Mouse (Mus musculus) stomach, embryonic 16.5 days (tissue): ENCODE data around the gene Rag1. TPM values are rescaled to one million over a fixed set of nuclear protein-coding genes. Genes with fewer than 3 reads are reported as not detected.
A peak's percentile ranks its signal among the peaks of the same experiment; 100 is the strongest.

Experiments
- ATAC-seq: fragments of 200-750 bp; cut with Nextera tagmentation; 2 replicates; pipeline ENCODE4 v1.8.0; 2017; ENCODE audit warnings: moderate number of reproducible peaks, moderate TSS enrichment; ENCODE audit not compliant: insufficient read depth, low FRiP score
- H3K27ac ChIP-seq: fragments of 300-500 bp; sonication (generic); 2 replicates; pipeline ENCODE4 v1.5.1; 2014; ENCODE audit warnings: low read length
- H3K27me3 ChIP-seq: fragments of 300-500 bp; sonication (generic); 2 replicates; pipeline ENCODE4 v1.6.1; 2014; ENCODE audit warnings: low read length, control low read depth, mixed read lengths; ENCODE audit not compliant: control insufficient read depth, insufficient read depth
- H3K36me3 ChIP-seq: fragments of 300-500 bp; sonication (generic); 2 replicates; pipeline ENCODE4 v1.6.1; 2014; ENCODE audit warnings: low read length; ENCODE audit not compliant: control insufficient read depth, insufficient read depth
- H3K4me1 ChIP-seq: fragments of 300-500 bp; sonication (generic); 2 replicates; pipeline ENCODE4 v1.6.1; 2014; ENCODE audit warnings: low read length, control low read depth, mixed read lengths; ENCODE audit not compliant: control insufficient read depth, insufficient read depth
- H3K4me2 ChIP-seq: fragments of 300-500 bp; sonication (generic); 2 replicates; pipeline ENCODE4 v1.6.1; 2014; ENCODE audit warnings: low read depth, low read length, mixed read lengths
- H3K4me3 ChIP-seq: fragments of 300-500 bp; sonication (generic); replicated peaks from 2 replicates; pipeline ENCODE4 v1.5.1; 2014; ENCODE audit warnings: mild to moderate bottlenecking, low read length
- H3K9ac ChIP-seq: fragments of 300-500 bp; sonication (generic); 2 replicates; pipeline ENCODE4 v1.6.1; 2014; ENCODE audit warnings: low read length
- H3K9me3 ChIP-seq: fragments of 300-500 bp; sonication (generic); replicated peaks from 2 replicates; pipeline ENCODE4 v1.6.1; 2016; ENCODE audit warnings: low read length, control low read depth; ENCODE audit not compliant: control insufficient read depth
- WGBS: fragments of 180-500 bp; shearing (Covaris S2); extraction: QIAGEN DNeasy Blood & Tissue Kit; methylation state at CpG from one replicate; pipeline ENCODE4 v1.1.7; 2014; 5-methylcytosine and 5-hydroxymethylcytosine counted together
- polyA plus RNA-seq: library from polyadenylated mRNA; unstranded; fragments of >200 nt; fragmentation: Nextera tagmentation; extraction: Ambion mirVana; gene quantifications from 2 replicates; pipeline ENCODE4 v1.2.1, GENCODE M21; 2015

Gene Rag1
- polyA plus RNA-seq, 1 experiment from 2014 or later = 0.17 TPM

GRCm38 (mm10) chr2:101678236-101679021 lies 29.1 kb upstream of the Rag1 start, which contains the start of gene Traf6:
Gene Traf6, plus strand, starts transcription at chr2:101678429.
- Histone ChIP-seq H3K4me3 (peak within 1 kb of the TSS; percentile 71), H3K4me2 (peak within 1 kb of the TSS; percentile 56), H3K9ac (peak within 1 kb of the TSS; percentile 94), H3K9me3 (no peaks in the 10 kb centered on the region), H3K27ac (no peak within 1 kb of the TSS), H3K27me3 (0 out of 2 replicates have a peak, but pooled peaks cover 3% of the 10 kb centered on the region), H3K4me1 (no peaks in the 10 kb centered on the region; the same call in 1 of the 2 replicates), H3K36me3 (no peaks in the 10 kb centered on the region)
- WGBS = under 1% methylated on average over 68 of the region's 68 CpGs
- ATAC-seq = peak; percentile 97

DNA sequence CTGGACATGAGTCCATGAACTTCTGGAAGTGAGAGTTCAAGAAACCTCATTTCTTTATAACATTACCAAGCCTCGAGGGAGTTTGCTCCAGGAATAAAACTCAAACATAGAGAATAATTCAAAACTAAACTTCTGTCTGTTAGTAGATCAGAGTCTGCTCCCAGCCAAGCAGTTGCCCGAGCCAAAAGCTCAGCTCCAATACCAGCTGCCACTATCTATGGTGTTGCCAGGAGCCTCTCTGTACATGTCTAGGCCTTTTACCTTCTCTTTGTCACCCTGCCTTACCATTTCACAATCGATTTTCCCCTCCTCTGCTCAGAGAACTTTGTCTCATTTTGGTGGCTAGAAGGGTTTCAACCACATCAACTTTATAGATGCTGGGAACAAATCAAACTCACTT lies 24.2 kb upstream of the Rag1 start:
- H3K27me3 ChIP-seq = 0 out of 2 replicates have a peak, but pooled peaks cover 3% of the 10 kb centered on the region
- 69% methylated on average over 3 of the region's 3 CpGs for WGBS
- no peak overlapping the region for H3K27ac ChIP-seq
- H3K4me3 ChIP-seq = no peak overlapping the region
- H3K9me3 ChIP-seq = no peaks in the 10 kb centered on the region
- H3K4me2 ChIP-seq = no peak overlapping the region
- no peak for ATAC-seq
- no peak overlapping the region for H3K9ac ChIP-seq
- H3K4me1 ChIP-seq = no peaks in the 10 kb centered on the region
- H3K36me3 ChIP-seq = no peaks in the 10 kb centered on the region

- H3K27me3 ChIP-seq = no peaks in the 10 kb centered on the region
- no peak for ATAC-seq
- H3K9ac ChIP-seq = no peak overlapping the region
- no peaks in the 10 kb centered on the region for H3K4me1 ChIP-seq
- no peak overlapping the region for H3K27ac ChIP-seq
- 80% methylated on average over 3 of the region's 3 CpGs for WGBS
- no peak overlapping the region for H3K4me2 ChIP-seq
- H3K36me3 ChIP-seq = no peaks in the 10 kb centered on the region
- H3K4me3 ChIP-seq = no peak overlapping the region
- no peaks in the 10 kb centered on the region for H3K9me3 ChIP-seq
Observed at GRCm38 (mm10) chr2:101668751-101669150, 19.4 kb upstream of the Rag1 start.

DNA sequence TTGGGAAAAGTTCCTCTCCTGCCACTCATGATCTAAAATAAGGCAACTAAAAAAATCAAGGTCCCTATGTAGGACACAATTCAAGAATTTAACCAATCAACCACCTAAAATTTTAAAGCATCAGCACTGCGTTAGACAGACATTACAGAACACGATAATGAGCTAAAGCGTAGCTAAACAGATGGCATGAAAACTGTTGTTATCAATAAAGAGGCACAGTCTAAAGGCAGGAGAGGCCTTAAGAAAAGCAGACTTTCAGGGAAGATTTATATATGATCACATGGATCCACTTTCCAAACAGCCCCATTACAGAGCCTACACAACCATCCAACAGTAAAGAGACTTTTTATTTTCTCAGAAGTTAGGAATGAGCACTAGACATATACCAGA lies 16.4 kb upstream of the Rag1 start:
- H3K4me2 ChIP-seq = no peak overlapping the region
- no peaks in the 10 kb centered on the region for H3K4me1 ChIP-seq
- ATAC-seq = no peak
- WGBS = 82% methylated on average over 3 of the region's 3 CpGs
- no peaks in the 10 kb centered on the region for H3K27me3 ChIP-seq
- no peak overlapping the region for H3K9ac ChIP-seq
- no peaks in the 10 kb centered on the region for H3K9me3 ChIP-seq
- no peak overlapping the region for H3K4me3 ChIP-seq
- H3K27ac ChIP-seq = no peak overlapping the region
- H3K36me3 ChIP-seq = no peaks in the 10 kb centered on the region

DNA sequence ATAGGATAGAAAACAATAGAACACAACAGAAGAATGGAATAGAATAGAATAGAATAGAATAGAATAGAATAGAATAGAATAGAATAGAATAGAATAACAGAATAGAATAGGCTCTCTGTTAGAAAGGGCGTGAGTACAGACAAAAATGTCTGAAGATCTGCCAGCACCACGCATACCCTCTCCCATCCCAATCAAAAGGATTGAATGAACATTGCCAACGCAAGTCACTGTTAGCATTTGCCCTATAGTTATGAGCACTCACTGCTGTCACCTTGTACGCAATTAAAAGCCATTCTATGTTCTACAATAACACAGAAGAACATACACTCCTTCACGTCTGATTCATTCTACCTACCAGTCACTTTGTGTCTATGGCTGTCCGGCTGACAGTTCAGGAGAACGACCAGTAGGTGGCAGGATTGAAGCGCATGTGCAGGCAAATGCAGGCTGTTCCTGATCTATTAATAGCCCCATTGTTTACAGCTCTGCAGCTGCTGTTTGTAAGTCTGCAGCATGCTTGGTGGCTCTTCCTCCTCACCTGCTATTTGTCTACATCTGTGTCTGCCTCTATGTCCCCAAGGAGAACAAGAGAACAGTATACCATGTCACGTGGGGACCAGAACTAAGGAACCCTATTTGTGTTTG lies 15.9 kb upstream of the Rag1 start:
- 24% methylated on average over 9 of the region's 9 CpGs for WGBS
- Histone ChIP-seq H3K27ac (no peak overlapping the region), H3K9me3 (no peaks in the 10 kb centered on the region), H3K36me3 (no peaks in the 10 kb centered on the region), H3K4me1 (no peaks in the 10 kb centered on the region), H3K4me3 (no peak overlapping the region), H3K4me2 (no peak overlapping the region), H3K27me3 (no peaks in the 10 kb centered on the region), H3K9ac (no peak overlapping the region)
- no peak for ATAC-seq

GRCm38 (mm10) chr2:101660536-101660935 lies 11.2 kb upstream of the Rag1 start:
- no peak overlapping the region for H3K4me2 ChIP-seq
- H3K36me3 ChIP-seq = no peaks in the 10 kb centered on the region
- WGBS = 73% methylated on average over 2 of the region's 2 CpGs
- H3K27me3 ChIP-seq = no peaks in the 10 kb centered on the region
- no peaks in the 10 kb centered on the region for H3K9me3 ChIP-seq
- no peak overlapping the region for H3K27ac ChIP-seq
- H3K9ac ChIP-seq = no peak overlapping the region
- no peaks in the 10 kb centered on the region for H3K4me1 ChIP-seq
- no peak overlapping the region for H3K4me3 ChIP-seq
- no peak for ATAC-seq

DNA sequence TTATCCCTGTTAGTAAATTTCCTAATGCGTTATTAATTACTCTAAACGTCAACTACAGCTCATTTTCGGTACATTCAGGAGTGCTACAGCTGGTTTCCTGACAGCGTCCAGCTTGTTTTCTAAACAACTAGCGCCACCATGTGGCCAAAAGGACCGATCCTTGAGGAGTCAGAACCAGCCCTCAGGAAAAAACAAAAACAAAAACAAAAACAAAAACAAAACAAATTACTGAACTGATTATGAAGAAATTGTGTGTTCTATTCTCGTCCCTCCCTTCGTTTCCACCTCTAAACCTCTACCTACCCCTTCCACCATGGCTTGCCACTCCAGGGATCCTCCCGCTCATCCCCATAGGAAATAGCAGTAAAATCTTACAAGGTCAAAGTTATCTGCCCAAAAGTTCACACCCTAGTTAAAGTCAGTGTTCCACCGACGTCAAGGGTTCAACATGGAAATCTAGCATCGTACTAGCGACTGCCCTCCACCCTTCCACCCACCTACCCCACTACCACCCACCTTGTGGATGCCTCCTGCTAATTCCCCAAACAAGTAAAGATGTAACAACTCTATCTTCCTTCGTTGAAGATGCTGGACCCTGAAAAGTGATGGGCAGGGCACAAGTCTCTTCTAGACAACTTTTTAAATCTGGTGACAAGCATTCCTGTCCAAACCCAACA lies 3.8 kb upstream of the Rag1 start:
- Histone ChIP-seq H3K36me3 (no peaks in the 10 kb centered on the region), H3K27me3 (no peaks in the 10 kb centered on the region), H3K27ac (no peak overlapping the region), H3K4me3 (peak overlapping the region; percentile 32), H3K9me3 (no peaks in the 10 kb centered on the region), H3K9ac (no peak overlapping the region), H3K4me1 (no peaks in the 10 kb centered on the region), H3K4me2 (peak overlapping the region; percentile 54)
- ATAC-seq = no peak
- WGBS = 17% methylated on average over 14 of the region's 14 CpGs

GRCm38 (mm10) chr2:101652204-101652920 lies 3.1 kb upstream of the Rag1 start:
- Histone ChIP-seq H3K27me3 (no peaks in the 10 kb centered on the region), H3K4me3 (peak overlapping the region; percentile 32), H3K36me3 (no peaks in the 10 kb centered on the region), H3K9ac (no peak overlapping the region), H3K4me1 (no peaks in the 10 kb centered on the region), H3K9me3 (no peaks in the 10 kb centered on the region), H3K4me2 (peak overlapping the region; percentile 54), H3K27ac (no peak overlapping the region)
- WGBS = 38% methylated on average over 14 of the region's 14 CpGs
- ATAC-seq = no peak
